Mouse (Mus musculus) gastrocnemius, postnatal 36 days (tissue): ENCODE results near the gene Pex10. TPM values are rescaled to one million over a fixed set of nuclear protein-coding genes. Genes with fewer than 3 reads are reported as not detected.

Experiments used
- DNase-seq, 2 experiments: peaks; one replicate each; pipeline ENCODE4 v3.0.0; 2022
- intact Hi-C: fragments of 180-260 bp; cut with DNase I; formaldehyde crosslinking; loops from one replicate; pipeline ENCODE4 v1.15.1; 2025
- long read RNA-seq, 2 experiments: library from polyadenylated mRNA; stranded (forward); transcript quantifications; one replicate each; pipeline ENCODE4 v2.0.0; 2021
- total RNA-seq, 2 experiments: library from RNA; stranded (reverse); gene quantifications; 2 replicates each; pipeline ENCODE4 v1.2.3; 2021

Gene Pex10
- total RNA-seq, result 10 to 100 TPM; 11.9 to 13.2 TPM
- long read RNA-seq, experiment 1, transcript Pex10-201 (6 exons, 1,688 nt), result major isoform, 11 of 14 reads
- long read RNA-seq, experiment 1, partial matches to known transcripts, result 0 of 14 reads
- long read RNA-seq, experiment 1, other reads (novel, unspliced or antisense), result 3 of 14 reads
- long read RNA-seq, experiment 2, transcript Pex10-201 (6 exons, 1,688 nt), result major isoform, 7 of 10 reads
- long read RNA-seq, experiment 2, partial matches to known transcripts, result 1 of 10 reads
- long read RNA-seq, experiment 2, other reads (novel, unspliced or antisense), result 1 of 10 reads

- DNase-seq, result peak; percentile 94 to 95
- intact Hi-C loops, result loop anchor here (1.0 to 5.0 kb wide), 2 partner anchors 120 to 190 kb away; no protein-coding TSS in a partner anchor
Observed at GRCm38 (mm10) chr4:155066834-155067522, at the start of gene Pex10. TSS of gene Pex10 (plus strand) at chr4:155067016.

GRCm38 (mm10) chr4:155017253-155017878, 49.5 kb upstream of the Pex10 start:
- intact Hi-C loops, result no loop called here
- no peak for DNase-seq

GRCm38 (mm10) chr4:155018066-155018465, 48.8 kb upstream of the Pex10 start:
- intact Hi-C loops, result no loop called here
- DNase-seq, result no peak

GRCm38 (mm10) chr4:155018601-155019335, 48.0 kb upstream of the Pex10 start:
- intact Hi-C loops, result no loop called here
- no peak for DNase-seq

GRCm38 (mm10) chr4:155019336-155019847, 47.4 kb upstream of the Pex10 start:
- DNase-seq, result no peak
- intact Hi-C loops, result no loop called here

- DNase-seq, result no peak
- intact Hi-C loops, result no loop called here
Observed at GRCm38 (mm10) chr4:155020141-155020540, 46.7 kb upstream of the Pex10 start.

- no peak for DNase-seq
- intact Hi-C loops, result no loop called here
Observed at GRCm38 (mm10) chr4:155020813-155021212, 46.0 kb upstream of the Pex10 start.

GRCm38 (mm10) chr4:155022228-155022855, 44.5 kb upstream of the Pex10 start:
- DNase-seq, result no peak
- intact Hi-C loops, result no loop called here

- intact Hi-C loops, result no loop called here
- no peak for DNase-seq
Observed at GRCm38 (mm10) chr4:155024170-155025010, 42.4 kb upstream of the Pex10 start.

GRCm38 (mm10) chr4:155033115-155033514, 33.7 kb upstream of the Pex10 start:
- DNase-seq, result no peak
- intact Hi-C loops, result no loop called here

GRCm38 (mm10) chr4:155034202-155034601, 32.6 kb upstream of the Pex10 start:
- intact Hi-C loops, result no loop called here
- no peak for DNase-seq

- no peak for DNase-seq
- intact Hi-C loops, result no loop called here
Observed at GRCm38 (mm10) chr4:155034787-155035186, 32.0 kb upstream of the Pex10 start.

GRCm38 (mm10) chr4:155040197-155040596, 26.6 kb upstream of the Pex10 start:
- intact Hi-C loops, result no loop called here

GRCm38 (mm10) chr4:155040696-155041095, 26.1 kb upstream of the Pex10 start:
- DNase-seq, result no peak
- intact Hi-C loops, result no loop called here

More at GRCm38 (mm10) chr4:155040197-155040596, 26.6 kb upstream of the Pex10 start:
- no peak for DNase-seq

GRCm38 (mm10) chr4:155042606-155043288, 24.1 kb upstream of the Pex10 start:
- no peak for DNase-seq
- intact Hi-C loops, result no loop called here

- intact Hi-C loops, result no loop called here
- no peak for DNase-seq
Observed at GRCm38 (mm10) chr4:155043289-155043625, 23.6 kb upstream of the Pex10 start.

GRCm38 (mm10) chr4:155046636-155047035, 20.2 kb upstream of the Pex10 start:
- DNase-seq, result no peak
- intact Hi-C loops, result no loop called here

GRCm38 (mm10) chr4:155050116-155050515, 16.7 kb upstream of the Pex10 start:
- DNase-seq, result no peak
- intact Hi-C loops, result no loop called here

GRCm38 (mm10) chr4:155056724-155057123, 10.1 kb upstream of the Pex10 start, which contains the start of gene Plch2:
TSS of gene Plch2 (minus strand) at chr4:155056784.
- intact Hi-C loops, result no loop called here
- DNase-seq, result no peak
